Mouse (Mus musculus): Measurements from ENCODE around the gene Stxbp5. TPM values are rescaled to one million over a fixed set of nuclear protein-coding genes. Genes with fewer than 3 reads are reported as not detected.

Stxbp5 gene
- total RNA-seq, 2 experiments from 2014 or later = 18.4 to 27.5 TPM

- DNase-seq = peak; percentile 84
Observed at GRCm38 (mm10) chr10:9754893-9755541, 145.9 kb downstream of the Stxbp5 start.

- DNase-seq = no peak
Observed at GRCm38 (mm10) chr10:9733861-9734260, 167.0 kb downstream of the Stxbp5 start.

GRCm38 (mm10) chr10:9732065-9732749, 168.7 kb downstream of the Stxbp5 start:
- no peak for DNase-seq

GRCm38 (mm10) chr10:9722519-9723303, 178.2 kb downstream of the Stxbp5 start:
- no peak for DNase-seq

GRCm38 (mm10) chr10:9720027-9720426, 180.9 kb downstream of the Stxbp5 start:
- no peak for DNase-seq

GRCm38 (mm10) chr10:9718086-9718485, 182.8 kb downstream of the Stxbp5 start:
- DNase-seq = no peak

Other genes starting within 250 kb of the Stxbp5 start
- 1 to 10 TPM; 5.3 to 6.8 TPM for gene Samd5, start 225.9 kb downstream of the Stxbp5 start, total RNA-seq (2021)